Mouse (Mus musculus): Measurements from ENCODE around the gene Gm6882. TPM values are rescaled to one million over a fixed set of nuclear protein-coding genes. Genes with fewer than 3 reads are reported as not detected.
"Not testable (repeated sequence)": the region's sequence is repeated elsewhere in the genome, so short reads cannot be mapped to it uniquely, and the experiment has no call there.

The Gm6882 gene
- not detected in 2 replicates for polyA plus RNA-seq (2016; fragmentation: Nextera tagmentation; extraction: Ambion mirVana)

- ATAC-seq (ENCODE audit: insufficient number of reproducible peaks, insufficient read depth, low FRiP score, low TSS enrichment, low read depth); H3K9me3 ChIP-seq; H3K4me3 ChIP-seq (replicated peaks); H3K27ac ChIP-seq; H3K4me2 ChIP-seq; H3K4me1 ChIP-seq (replicated peaks); H3K9ac ChIP-seq (replicated peaks); H3K36me3 ChIP-seq; H3K27me3 ChIP-seq: not testable (repeated sequence)
- WGBS: 22% methylated on average over 1 of the region's 1 CpGs
Measured at GRCm38 (mm10) chr7:21432645-21433044, at the start of gene Gm6882. Gm6882 (minus strand) TSS chr7:21432745.

Other genes starting within 250 kb of the Gm6882 start
- not detected in 2 replicates for gene Gm5157, start 242.3 kb downstream of the Gm6882 start, polyA plus RNA-seq (2016; fragmentation: Nextera tagmentation; extraction: Ambion mirVana)
- gene Vmn1r124, start 172.1 kb downstream of the Gm6882 start, polyA plus RNA-seq (2016; fragmentation: Nextera tagmentation; extraction: Ambion mirVana): not detected in 2 replicates
- gene Vmn1r125, start 160.6 kb downstream of the Gm6882 start, polyA plus RNA-seq (2016; fragmentation: Nextera tagmentation; extraction: Ambion mirVana): not detected in 2 replicates
- not detected in 2 replicates for gene Vmn1r126, start 131.3 kb downstream of the Gm6882 start, polyA plus RNA-seq (2016; fragmentation: Nextera tagmentation; extraction: Ambion mirVana)
- gene Vmn1r127, start 112.9 kb downstream of the Gm6882 start, polyA plus RNA-seq (2016; fragmentation: Nextera tagmentation; extraction: Ambion mirVana): not detected in 2 replicates
- gene Vmn1r128, start 83.4 kb downstream of the Gm6882 start, polyA plus RNA-seq (2016; fragmentation: Nextera tagmentation; extraction: Ambion mirVana): not detected in 2 replicates
- not detected in 2 replicates for gene Vmn1r129, start 71.5 kb downstream of the Gm6882 start, polyA plus RNA-seq (2016; fragmentation: Nextera tagmentation; extraction: Ambion mirVana)
- gene Vmn1r130, start 79.0 kb upstream of the Gm6882 start, polyA plus RNA-seq (2016; fragmentation: Nextera tagmentation; extraction: Ambion mirVana): not detected in 2 replicates
- not detected in 2 replicates for gene Vmn1r131, start 113.3 kb upstream of the Gm6882 start, polyA plus RNA-seq (2016; fragmentation: Nextera tagmentation; extraction: Ambion mirVana)
- gene Vmn1r132, start 181.3 kb upstream of the Gm6882 start, polyA plus RNA-seq (2016; fragmentation: Nextera tagmentation; extraction: Ambion mirVana): not detected in 2 replicates